In the genomic region with DNA sequence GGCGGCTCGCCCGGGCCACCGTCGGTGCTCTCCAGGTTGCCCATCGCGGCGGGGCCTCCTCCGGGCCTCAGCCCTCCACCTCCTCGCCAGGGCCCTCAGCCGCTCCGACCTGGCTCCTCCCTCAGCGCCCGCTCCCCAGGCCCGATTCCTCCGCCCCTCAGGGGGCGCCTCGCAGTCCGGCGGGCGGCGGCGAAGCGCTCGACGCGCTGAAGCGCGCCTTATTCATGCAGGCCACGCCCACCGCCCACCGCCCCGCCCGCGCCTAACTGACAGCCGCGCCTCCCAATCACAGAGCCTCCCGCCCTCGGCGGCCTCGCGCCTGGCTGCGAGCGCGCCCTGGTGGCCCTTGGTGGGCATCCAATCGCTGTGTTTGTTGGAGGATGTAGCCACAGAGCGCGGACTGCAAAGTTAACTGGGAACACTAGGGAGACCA, we compare ENCODE assay signal across 8 mouse cellular contexts. TPM values are rescaled to one million over a fixed set of nuclear protein-coding genes. Genes with fewer than 3 reads are reported as not detected.
DNase-seq lines count a peak whose midpoint lies in the region; ATAC-seq lines count a peak whose summit lies in the region.

A gene (minus strand): TSS at position 224 of the 433 bp plus-strand sequence.

- no peaks in the 10 kb centered on the region; the same call in 1 of the 2 replicates for H3K36me3 ChIP-seq in forebrain, embryonic 11.5 days (ENCODE audit: control insufficient read depth, insufficient read depth, low read length)
- no peaks in the 10 kb centered on the region for H3K36me3 ChIP-seq in heart, embryonic 15.5 days
- H3K36me3 ChIP-seq in liver, embryonic 13.5 days = no peaks in the 10 kb centered on the region
- H3K36me3 ChIP-seq in stomach, embryonic 14.5 days (ENCODE audit: control insufficient read depth, insufficient read depth, low read length) = no peaks in the 10 kb centered on the region

- H3K4me1 ChIP-seq in forebrain, embryonic 11.5 days (replicated peaks; ENCODE audit: control insufficient read depth, insufficient read depth, low read length) = no peaks in the 10 kb centered on the region; the same call in 1 of the 2 replicates
- H3K4me1 ChIP-seq in heart, embryonic 15.5 days (replicated peaks) = peaks cover 11% of the 10 kb centered on the region
- H3K4me1 ChIP-seq in liver, embryonic 13.5 days (replicated peaks) = peaks cover 25% of the 10 kb centered on the region
- H3K4me1 ChIP-seq in stomach, embryonic 14.5 days (ENCODE audit: control insufficient read depth, insufficient read depth, low read length) = peaks cover 16% of the 10 kb centered on the region

- H3K9ac ChIP-seq in forebrain, embryonic 11.5 days (ENCODE audit: low read length) = peak within 1 kb of the TSS; percentile 83
- peak within 1 kb of the TSS; percentile 87 for H3K9ac ChIP-seq in heart, embryonic 15.5 days
- peak within 1 kb of the TSS; percentile 66 for H3K9ac ChIP-seq in liver, embryonic 13.5 days
- H3K9ac ChIP-seq in stomach, embryonic 14.5 days (replicated peaks; ENCODE audit: low read depth, low read length) = peak within 1 kb of the TSS; percentile 78

- H3K9me3 ChIP-seq in forebrain, embryonic 11.5 days (ENCODE audit: control insufficient read depth, low read length) = no peaks in the 10 kb centered on the region
- no peaks in the 10 kb centered on the region for H3K9me3 ChIP-seq in heart, embryonic 15.5 days (replicated peaks)
- H3K9me3 ChIP-seq in liver, embryonic 13.5 days (replicated peaks) = no peaks in the 10 kb centered on the region
- H3K9me3 ChIP-seq in stomach, embryonic 14.5 days (ENCODE audit: control insufficient read depth, low read depth, low read length) = no peaks in the 10 kb centered on the region

- peak within 1 kb of the TSS; percentile 68 for H3K27ac ChIP-seq in forebrain, embryonic 11.5 days (ENCODE audit: low read depth, low read length)
- peak within 1 kb of the TSS; percentile 89 for H3K27ac ChIP-seq in heart, embryonic 15.5 days
- H3K27ac ChIP-seq in liver, embryonic 13.5 days = peak within 1 kb of the TSS; percentile 59
- peak within 1 kb of the TSS; percentile 93 for H3K27ac ChIP-seq in stomach, embryonic 14.5 days (ENCODE audit: low read length)

- H3K4me3 ChIP-seq in forebrain, embryonic 11.5 days (ENCODE audit: low read depth, low read length) = peak within 1 kb of the TSS; percentile 82
- H3K4me3 ChIP-seq in heart, embryonic 15.5 days = peak within 1 kb of the TSS; percentile 77
- H3K4me3 ChIP-seq in liver, embryonic 13.5 days (replicated peaks) = peak within 1 kb of the TSS; percentile 64
- H3K4me3 ChIP-seq in stomach, embryonic 14.5 days (ENCODE audit: low read depth, low read length) = peak within 1 kb of the TSS; percentile 82

- peak; percentile 65 for DNase-seq in c-Kit-positive CD71-positive TER-119-negative erythroid progenitor cells, embryonic 14.5 days (ENCODE audit: low read depth)
- DNase-seq in forebrain, embryonic 11.5 days (ENCODE audit: low spot score) = peak; percentile 100
- peak; percentile 98 for DNase-seq in kidney, postnatal 14 days
- DNase-seq in liver, embryonic 13.5 days = peak; percentile 78
- DNase-seq in natural killer cell, adult 2 months (ENCODE audit: low spot score in 2 of 2) = peak; percentile 97 to 98

- H3K4me2 ChIP-seq in forebrain, embryonic 11.5 days (ENCODE audit: low read depth, low read length, severe bottlenecking) = peak within 1 kb of the TSS; percentile 76
- peak within 1 kb of the TSS; percentile 74 for H3K4me2 ChIP-seq in heart, embryonic 15.5 days
- peak within 1 kb of the TSS; percentile 67 for H3K4me2 ChIP-seq in liver, embryonic 13.5 days
- peak within 1 kb of the TSS; percentile 75 for H3K4me2 ChIP-seq in stomach, embryonic 14.5 days (replicated peaks; ENCODE audit: low read depth, low read length)

- ATAC-seq in CD4-positive, CD25-positive, alpha-beta regulatory T cell, adult 4 months = peak; percentile 96
- ATAC-seq in forebrain, embryonic 11.5 days (replicated peaks; ENCODE audit: low FRiP score) = peak; percentile 95
- peak; percentile 97 for ATAC-seq in heart, embryonic 15.5 days (replicated peaks; ENCODE audit: insufficient number of reproducible peaks, insufficient read depth, low FRiP score, low read depth)
- peak; percentile 87 for ATAC-seq in liver, embryonic 13.5 days (ENCODE audit: low read depth)
- ATAC-seq in stomach, embryonic 14.5 days (ENCODE audit: insufficient number of reproducible peaks, insufficient read depth, low FRiP score, low read depth) = peak; percentile 93

- H3K27me3 ChIP-seq in forebrain, embryonic 11.5 days (ENCODE audit: control insufficient read depth, insufficient read depth, low read length) = no peaks in the 10 kb centered on the region
- H3K27me3 ChIP-seq in heart, embryonic 15.5 days = no peaks in the 10 kb centered on the region
- peaks cover 40% of the 10 kb centered on the region for H3K27me3 ChIP-seq in liver, embryonic 13.5 days
- no peaks in the 10 kb centered on the region for H3K27me3 ChIP-seq in stomach, embryonic 14.5 days (ENCODE audit: control insufficient read depth, insufficient read depth, low read length)

- whole genome bisulfite sequencing in forebrain, embryonic 11.5 days = 0% methylated on average over 44 of the region's 48 CpGs
- WGBS in heart, embryonic 15.5 days = under 1% methylated on average over 31 of the region's 48 CpGs
- WGBS in liver, embryonic 13.5 days (ENCODE audit: insufficient replicate concordance) = under 1% methylated on average over 38 of the region's 48 CpGs
- WGBS in stomach, embryonic 14.5 days = under 1% methylated on average over 44 of the region's 48 CpGs

RNA-seq across cellular contexts. Expression of the gene that starts here (rescaled TPM):
- 10 to 100 TPM in 1 of 2 experiments, 1 to 10 TPM in 1; 7.7 to 16.0 TPM for polyA plus RNA-seq in CD4-positive, CD25-positive, alpha-beta regulatory T cell, adult 4 months (2017; shearing (Covaris generic))
- 14.3 and 17.0 TPM in 2 replicates for polyA plus RNA-seq in forebrain, embryonic 11.5 days (2014; fragmentation: Nextera tagmentation; extraction: Ambion mirVana)
- polyA plus RNA-seq in heart, embryonic 15.5 days (2015; fragmentation: Nextera tagmentation; extraction: Ambion mirVana) = 14.0 and 17.8 TPM in 2 replicates
- 3.4 and 3.7 TPM in 2 replicates for polyA plus RNA-seq in liver, embryonic 13.5 days (2015; fragmentation: Nextera tagmentation; extraction: Ambion mirVana)
- polyA plus RNA-seq in stomach, embryonic 14.5 days (2014; fragmentation: Nextera tagmentation; extraction: Ambion mirVana) = 21.5 and 23.1 TPM in 2 replicates

Comparison
In these comparisons a context has a peak if more than half of its experiments do, and no peak if none do; other contexts are left out.
1. Peak in every context shown above with its lines: DNase-seq, ATAC-seq, H3K4me3 ChIP-seq and H3K27ac ChIP-seq.